Mouse (Mus musculus) heart, postnatal 0 days (tissue): ENCODE measurements around the gene Kcnk10.

Experiments used
- CTCF ChIP-seq: IDR thresholded peaks from 2 replicates; pipeline ENCODE4 v1.5.1; 2016; ENCODE audit warnings: antibody characterized with exemption, control low read depth, low read depth
- EP300 ChIP-seq: IDR thresholded peaks from 2 replicates; pipeline ENCODE4 v1.6.1; 2016; ENCODE audit warnings: antibody characterized with exemption, low read depth

GRCm38 (mm10) chr12:98627392-98628259 is 49.5 kb upstream of the Kcnk10 start, which contains the start of gene Spata7:
- TF ChIP-seq CTCF (no peak), EP300 (no peak)
